Mouse (Mus musculus) spleen, adult 2 months (tissue): ENCODE results near the gene Ccdc18.

Experiments
- CTCF ChIP-seq: fragments of 200-500 bp; IDR thresholded peaks from 2 replicates; pipeline ENCODE4 v1.5.1; 2011; ENCODE audit warnings: mild to moderate bottlenecking, inconsistent platforms; ENCODE audit not compliant: insufficient read depth, insufficient read length, insufficient replicate concordance; ENCODE audit errors: extremely low read depth
- POLR2A ChIP-seq: fragments of 200-500 bp; IDR thresholded peaks from 2 replicates; pipeline ENCODE4 v1.6.1; 2011; ENCODE audit warnings: low read depth, low read length, inconsistent platforms

GRCm38 (mm10) chr5:108270415-108270814, 137.7 kb downstream of the Ccdc18 start:
- TF ChIP-seq CTCF, result no peak
- TF ChIP-seq POLR2A, result no peak
